Mouse (Mus musculus): Measurements from ENCODE around the gene Dpy30.

The Dpy30 gene

GRCm38 (mm10) chr17:74294426-74295025 lies 29.2 kb downstream of the Dpy30 start:
- DNase-seq (ENCODE audit: low spot score): peak; percentile 78

- DNase-seq (ENCODE audit: low spot score): no peak
These were observed 29.9 kb downstream of the Dpy30 start for GRCm38 (mm10) chr17:74293687-74294425.

GRCm38 (mm10) chr17:74291640-74292361 lies 31.9 kb downstream of the Dpy30 start:
- no peak for DNase-seq (ENCODE audit: low spot score)

- DNase-seq (ENCODE audit: low spot score): no peak
These were observed 32.9 kb downstream of the Dpy30 start for GRCm38 (mm10) chr17:74290869-74291268.

- DNase-seq (ENCODE audit: low spot score): no peak
These were observed 33.5 kb downstream of the Dpy30 start for GRCm38 (mm10) chr17:74290198-74290597.

GRCm38 (mm10) chr17:74288626-74289025 lies 35.1 kb downstream of the Dpy30 start:
- no peak for DNase-seq (ENCODE audit: low spot score)

GRCm38 (mm10) chr17:74286140-74286730 lies 37.5 kb downstream of the Dpy30 start:
- DNase-seq (ENCODE audit: low spot score): no peak

- DNase-seq (ENCODE audit: low spot score): no peak
These were observed 38.0 kb downstream of the Dpy30 start for GRCm38 (mm10) chr17:74285730-74286129.

GRCm38 (mm10) chr17:74284397-74285115 lies 39.2 kb downstream of the Dpy30 start:
- no peak for DNase-seq (ENCODE audit: low spot score)

GRCm38 (mm10) chr17:74282024-74282423 lies 41.7 kb downstream of the Dpy30 start:
- no peak for DNase-seq (ENCODE audit: low spot score)

- no peak for DNase-seq (ENCODE audit: low spot score)
These were observed 44.5 kb downstream of the Dpy30 start for GRCm38 (mm10) chr17:74278966-74279869.

GRCm38 (mm10) chr17:74274471-74274870 lies 49.3 kb downstream of the Dpy30 start:
- DNase-seq (ENCODE audit: low spot score): no peak

- no peak for DNase-seq (ENCODE audit: low spot score)
These were observed 51.0 kb downstream of the Dpy30 start for GRCm38 (mm10) chr17:74272683-74273205.

- DNase-seq (ENCODE audit: low spot score): no peak
These were observed 52.0 kb downstream of the Dpy30 start for GRCm38 (mm10) chr17:74271541-74272268.

GRCm38 (mm10) chr17:74270205-74270604 lies 53.5 kb downstream of the Dpy30 start:
- DNase-seq (ENCODE audit: low spot score): no peak

GRCm38 (mm10) chr17:74267415-74268180 lies 56.1 kb downstream of the Dpy30 start:
- DNase-seq (ENCODE audit: low spot score): no peak

- no peak for DNase-seq (ENCODE audit: low spot score)
These were observed 58.1 kb downstream of the Dpy30 start for GRCm38 (mm10) chr17:74265636-74266035.

- no peak for DNase-seq (ENCODE audit: low spot score)
These were observed 58.6 kb downstream of the Dpy30 start for GRCm38 (mm10) chr17:74265156-74265505.
